Mouse (Mus musculus) bone marrow macrophage, adult 2 months (primary cell): ENCODE measurements around the gene Chrna4. TPM values are rescaled to one million over a fixed set of nuclear protein-coding genes. Genes with fewer than 3 reads are reported as not detected.

ENCODE experiments used
- H3K27ac ChIP-seq: 2 replicates; pipeline ENCODE4 v1.5.1; 2012; ENCODE audit warnings: low read depth, low read length; ENCODE audit not compliant: insufficient read depth
- H3K4me1 ChIP-seq: 2 replicates; pipeline ENCODE4 v1.6.1; 2012; ENCODE audit warnings: low read length; ENCODE audit not compliant: control insufficient read depth, insufficient read depth
- H3K4me3 ChIP-seq: 2 replicates; pipeline ENCODE4 v1.5.1; 2012; ENCODE audit warnings: mild to moderate bottlenecking, low read length, moderate library complexity; ENCODE audit not compliant: insufficient read depth
- CTCF ChIP-seq: IDR thresholded peaks from 2 replicates; pipeline ENCODE4 v1.5.1; 2012; ENCODE audit warnings: low read depth, mild to moderate bottlenecking, low read length, moderate library complexity
- POLR2A ChIP-seq: IDR thresholded peaks from 2 replicates; pipeline ENCODE4 v1.6.1; 2012; ENCODE audit warnings: mild to moderate bottlenecking, low read depth, low read length, borderline replicate concordance
- polyA plus RNA-seq: library from polyadenylated mRNA; stranded (reverse); fragments of >200 nt; gene quantifications from 2 replicates; pipeline ENCODE4 v1.2.4, GENCODE M21; 2012; ENCODE audit not compliant: missing spikeins, insufficient read depth, insufficient read length

Gene Chrna4
- polyA plus RNA-seq, 1 experiment: not detected

GRCm38 (mm10) chr2:181041941-181042340 is 1.4 kb downstream of the Chrna4 start:
- H3K4me3 ChIP-seq: no peak overlapping the region
- no peaks in the 10 kb centered on the region for H3K4me1 ChIP-seq
- H3K27ac ChIP-seq: no peak overlapping the region
- TF ChIP-seq CTCF: no peak
- TF ChIP-seq POLR2A: no peak

GRCm38 (mm10) chr2:181039356-181039680 is 4.0 kb downstream of the Chrna4 start:
- Histone ChIP-seq H3K27ac (no peak overlapping the region), H3K4me3 (no peak overlapping the region), H3K4me1 (no peaks in the 10 kb centered on the region)
- TF ChIP-seq CTCF: no peak
- no peak for TF ChIP-seq POLR2A

- H3K4me3 ChIP-seq: no peak overlapping the region
- H3K27ac ChIP-seq: no peak overlapping the region
- no peak for TF ChIP-seq POLR2A
- TF ChIP-seq CTCF: no peak
- no peaks in the 10 kb centered on the region for H3K4me1 ChIP-seq
Measured at GRCm38 (mm10) chr2:181038644-181039355, 4.5 kb downstream of the Chrna4 start.

- TF ChIP-seq POLR2A (no peak), CTCF (no peak)
Measured at GRCm38 (mm10) chr2:181036561-181036960, 6.8 kb downstream of the Chrna4 start.

GRCm38 (mm10) chr2:181035186-181035585 is 8.2 kb downstream of the Chrna4 start:
- TF ChIP-seq POLR2A (no peak), CTCF (no peak)
- Histone ChIP-seq H3K4me1 (no peaks in the 10 kb centered on the region), H3K4me3 (no peak overlapping the region), H3K27ac (no peak overlapping the region)

More at GRCm38 (mm10) chr2:181036561-181036960, 6.8 kb downstream of the Chrna4 start:
- no peak overlapping the region for H3K4me3 ChIP-seq
- no peaks in the 10 kb centered on the region for H3K4me1 ChIP-seq
- no peak overlapping the region for H3K27ac ChIP-seq

GRCm38 (mm10) chr2:181033310-181033709 is 10.0 kb downstream of the Chrna4 start:
- no peak for TF ChIP-seq POLR2A
- no peak for TF ChIP-seq CTCF
- H3K27ac ChIP-seq: no peak overlapping the region
- no peak overlapping the region for H3K4me3 ChIP-seq
- no peaks in the 10 kb centered on the region for H3K4me1 ChIP-seq

- Histone ChIP-seq H3K27ac (no peak overlapping the region), H3K4me1 (no peaks in the 10 kb centered on the region), H3K4me3 (no peak overlapping the region)
- no peak for TF ChIP-seq CTCF
Measured at GRCm38 (mm10) chr2:181032407-181032806, 10.9 kb downstream of the Chrna4 start.

- no peak for TF ChIP-seq CTCF
- no peak for TF ChIP-seq POLR2A
Measured at GRCm38 (mm10) chr2:181031406-181031934, 11.9 kb downstream of the Chrna4 start.

GRCm38 (mm10) chr2:181008339-181008738 is 35.0 kb downstream of the Chrna4 start:
- H3K4me1 ChIP-seq: no peaks in the 10 kb centered on the region
- H3K4me3 ChIP-seq: no peak overlapping the region
- no peak for TF ChIP-seq POLR2A
- no peak for TF ChIP-seq CTCF
- no peak overlapping the region for H3K27ac ChIP-seq

More at GRCm38 (mm10) chr2:181031406-181031934, 11.9 kb downstream of the Chrna4 start:
- H3K27ac ChIP-seq: no peak overlapping the region
- no peaks in the 10 kb centered on the region for H3K4me1 ChIP-seq
- no peak overlapping the region for H3K4me3 ChIP-seq

- H3K4me1 ChIP-seq: no peaks in the 10 kb centered on the region
- H3K27ac ChIP-seq: no peak overlapping the region
- no peak for TF ChIP-seq CTCF
- no peak for TF ChIP-seq POLR2A
- H3K4me3 ChIP-seq: no peak overlapping the region
Measured at GRCm38 (mm10) chr2:181007054-181007453, 36.3 kb downstream of the Chrna4 start.
